Mouse (Mus musculus): ENCODE measurements at regions not wholly inside any gene's neighbourhood (a gene's known extent, or its start where the extent isn't known, plus 50 kb on each side); places are given as distances from the start of the nearest gene placed in this dataset.
"Not testable (repeated sequence)": the region's sequence is repeated elsewhere in the genome, so short reads cannot be mapped to it uniquely, and the experiment has no call there.

DNA sequence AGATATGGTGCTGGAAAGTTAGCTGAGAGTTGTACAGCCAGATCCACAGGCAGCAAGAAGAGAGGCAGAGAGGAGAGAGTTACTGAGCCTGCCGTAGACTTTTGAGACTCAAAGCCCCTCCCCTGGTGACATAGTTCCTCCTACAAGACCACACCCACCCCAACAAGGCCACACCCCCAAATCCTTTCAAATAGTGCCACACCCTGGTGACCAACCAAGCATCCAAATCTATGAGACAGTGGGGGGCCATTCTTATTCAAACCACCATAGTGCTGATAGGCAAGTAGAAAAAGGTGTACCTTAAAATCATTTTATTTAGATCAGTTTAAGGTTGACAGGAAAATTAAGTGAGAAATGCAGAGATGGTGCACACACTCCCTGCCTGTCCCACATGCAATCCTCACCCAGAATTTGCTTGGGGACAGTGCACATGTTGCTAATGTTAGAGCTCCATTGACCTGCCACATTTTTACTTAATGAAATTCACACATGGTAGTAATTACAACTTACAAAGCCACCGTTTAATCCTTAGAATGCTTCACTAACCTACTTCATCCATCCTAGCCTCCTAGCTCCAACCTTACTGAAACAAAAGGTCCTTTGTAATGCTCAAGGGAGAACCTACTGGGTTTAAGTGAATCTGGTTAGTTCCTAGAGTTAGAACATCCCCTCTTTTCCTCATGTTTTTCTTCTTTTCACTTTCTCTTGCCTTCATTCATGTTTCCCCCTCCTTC, 86.5 kb downstream of the Phlda1 start:
- no peak for DNase-seq (ENCODE audit: extremely low read depth, low read depth, low spot score)

DNA sequence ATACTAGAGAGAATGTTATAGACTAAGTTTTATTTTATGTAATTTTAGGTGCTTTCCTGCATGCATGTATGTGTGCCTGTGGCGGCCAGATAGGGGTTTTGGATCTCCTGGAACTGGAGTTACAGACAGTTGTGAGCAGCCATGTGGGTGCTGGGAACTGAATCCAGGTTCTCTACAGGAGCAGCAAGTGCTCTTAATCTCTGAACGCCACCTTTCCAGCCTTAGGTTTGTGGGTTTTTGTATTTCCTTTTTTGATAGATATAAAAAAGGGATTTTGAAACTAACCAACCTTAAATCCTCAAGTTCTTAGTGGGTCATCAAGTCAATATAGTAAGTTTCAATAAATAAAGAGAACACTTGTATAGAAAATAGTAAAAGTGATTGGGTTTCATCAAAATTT, 87.2 kb downstream of the Phlda1 start:
- no peak for DNase-seq (ENCODE audit: extremely low read depth, low read depth, low spot score)

DNA sequence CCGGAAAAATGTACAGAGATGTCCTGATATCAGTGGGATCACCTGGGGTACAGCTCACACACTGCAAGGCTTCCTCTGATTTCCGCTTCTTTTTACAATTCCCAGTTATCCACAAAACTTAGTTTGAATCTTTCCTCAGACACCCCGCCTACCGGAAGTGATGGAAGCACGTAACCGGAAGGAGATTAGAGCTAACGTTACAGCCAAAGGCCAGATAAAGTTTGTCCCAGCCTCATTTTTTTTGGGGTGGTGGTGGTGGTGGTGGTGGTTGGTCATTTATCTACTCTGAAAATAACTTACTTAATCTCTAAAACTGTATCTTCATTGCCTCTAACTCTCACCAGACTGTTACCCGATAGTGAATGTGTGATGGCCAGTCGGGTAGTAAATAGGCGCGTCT, 88.1 kb downstream of the Phlda1 start:
- DNase-seq (ENCODE audit: extremely low read depth, low read depth, low spot score) = no peak

DNA sequence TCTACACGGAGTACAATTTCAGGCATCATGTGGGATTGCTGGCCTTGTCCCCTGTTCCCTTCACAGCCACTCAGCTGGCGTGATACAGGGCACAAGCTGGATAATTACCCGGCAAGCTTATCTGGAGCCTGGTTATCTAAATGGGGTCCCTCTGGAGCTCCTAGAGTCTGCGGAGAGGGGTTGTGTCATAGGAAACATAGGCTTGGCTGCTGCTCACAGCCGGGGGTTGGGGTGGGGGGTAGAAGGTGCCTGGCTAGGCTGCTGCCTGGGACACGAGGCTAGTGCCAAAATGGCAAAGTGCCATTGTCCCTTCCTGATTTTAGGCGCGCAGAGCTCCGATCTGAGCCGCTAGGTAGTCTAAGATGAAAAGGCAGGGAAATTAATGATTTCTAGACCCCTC, 88.6 kb downstream of the Phlda1 start:
- no peak for DNase-seq (ENCODE audit: extremely low read depth, low read depth, low spot score)

DNA sequence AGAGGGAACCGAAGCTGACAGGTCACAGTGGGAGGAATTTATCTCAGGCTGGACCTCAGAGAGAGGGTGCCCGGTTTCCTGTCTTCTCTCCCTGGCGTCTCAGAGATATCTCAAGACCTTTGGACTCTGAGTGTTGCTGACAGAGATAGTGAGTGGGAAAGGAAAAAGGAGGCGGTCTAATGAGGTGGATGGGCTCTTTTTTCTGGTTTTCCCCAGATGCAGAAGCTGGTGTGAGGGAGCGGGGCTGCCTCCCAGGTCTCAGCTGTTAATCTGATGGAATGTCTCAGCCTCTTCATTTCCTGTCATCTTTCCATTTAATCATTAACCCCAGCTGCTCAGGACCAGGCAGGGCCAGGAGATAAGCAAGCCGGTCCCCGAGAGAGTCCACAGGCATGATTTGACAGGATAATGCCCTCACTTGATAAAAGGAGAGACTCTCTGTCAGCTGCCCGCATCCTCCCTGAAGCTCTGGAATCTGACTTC, 89.5 kb downstream of the Phlda1 start:
- no peak for DNase-seq (ENCODE audit: extremely low read depth, low read depth, low spot score)

DNA sequence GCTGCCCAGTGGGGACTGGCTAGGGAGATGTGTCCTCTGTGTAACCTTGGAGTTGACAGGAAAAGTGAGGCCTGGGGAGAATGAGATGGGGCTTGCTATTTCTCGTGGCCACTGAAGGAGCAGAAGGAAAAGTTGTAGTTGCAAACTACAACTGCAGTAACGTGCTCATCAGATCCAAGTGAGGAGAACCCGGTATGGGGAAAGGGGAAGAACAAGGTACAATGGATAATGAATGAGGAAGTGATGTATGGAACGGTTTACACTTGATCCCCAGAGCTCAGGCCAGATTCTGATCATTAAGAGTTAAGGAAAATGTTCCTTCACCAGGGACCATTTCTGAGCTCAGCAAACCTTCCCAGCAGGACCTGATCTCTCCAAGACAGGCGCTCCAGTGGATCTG, 92.6 kb downstream of the Phlda1 start:
- no peak for DNase-seq (ENCODE audit: extremely low read depth, low read depth, low spot score)

DNA sequence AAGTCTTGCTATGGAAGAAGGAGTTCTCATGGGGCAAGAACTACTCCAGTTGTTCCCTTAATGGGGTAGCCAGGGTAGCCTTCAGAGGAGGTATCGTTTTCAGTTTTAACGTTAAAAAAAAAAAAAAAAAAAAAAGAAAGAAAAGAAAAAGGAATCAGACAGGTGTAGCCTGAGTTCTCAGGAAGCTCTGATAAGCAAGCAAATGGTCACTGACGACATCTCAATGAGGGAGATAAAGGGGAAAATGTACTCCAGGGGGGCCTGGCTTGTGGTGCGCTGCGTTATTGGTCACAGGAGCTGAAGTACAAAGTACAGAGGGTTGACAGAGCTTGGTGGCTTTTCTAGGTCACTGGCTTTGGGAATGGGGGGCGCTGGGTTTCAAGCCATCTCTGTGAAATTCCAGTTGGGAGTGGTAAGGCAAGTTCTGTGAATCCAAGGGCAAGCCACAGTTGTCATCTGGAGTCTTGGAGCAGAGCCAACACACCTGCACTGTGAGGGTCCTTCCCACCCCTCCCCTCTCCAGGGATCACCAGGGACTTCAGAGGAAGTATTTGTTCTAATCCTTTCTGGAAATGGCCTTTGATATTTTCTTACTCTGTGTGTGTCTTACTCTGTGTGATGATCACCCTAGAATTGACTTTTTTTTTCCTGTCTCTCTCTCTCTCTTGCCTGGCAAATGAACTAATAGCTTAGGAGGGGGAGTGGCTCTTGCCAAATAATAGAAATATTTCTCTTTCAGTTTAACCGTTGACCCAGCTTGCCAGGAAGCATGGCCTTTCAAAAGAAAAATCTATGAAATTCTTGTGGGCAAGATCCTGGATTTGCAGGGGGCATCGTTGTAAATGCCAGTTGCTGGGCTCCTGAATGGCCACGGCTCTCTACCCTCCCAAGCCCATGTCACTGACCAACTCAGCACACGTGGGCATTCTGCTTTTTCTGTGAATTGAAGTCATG, 93.5 kb downstream of the Phlda1 start:
- DNase-seq (ENCODE audit: extremely low read depth, low read depth, low spot score) = no peak

DNA sequence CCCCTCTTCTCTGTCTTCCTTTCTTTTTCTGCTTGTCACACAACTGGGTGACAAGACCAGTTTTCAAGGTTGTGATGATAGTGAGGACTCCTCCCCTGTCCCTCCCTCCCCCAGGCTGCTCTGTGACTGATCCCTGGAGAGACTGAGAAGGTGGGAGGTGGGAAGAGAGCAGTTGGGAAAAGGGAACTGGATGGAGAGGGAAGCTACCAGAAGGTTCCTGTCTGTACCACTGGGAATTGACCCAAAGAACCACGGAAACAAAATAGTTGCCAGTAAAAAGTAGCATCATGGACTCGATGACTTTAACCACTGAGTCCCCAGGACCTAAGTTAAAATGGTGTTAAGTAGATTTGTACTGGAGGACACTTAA, 94.2 kb downstream of the Phlda1 start:
- no peak for DNase-seq (ENCODE audit: extremely low read depth, low read depth, low spot score)

DNA sequence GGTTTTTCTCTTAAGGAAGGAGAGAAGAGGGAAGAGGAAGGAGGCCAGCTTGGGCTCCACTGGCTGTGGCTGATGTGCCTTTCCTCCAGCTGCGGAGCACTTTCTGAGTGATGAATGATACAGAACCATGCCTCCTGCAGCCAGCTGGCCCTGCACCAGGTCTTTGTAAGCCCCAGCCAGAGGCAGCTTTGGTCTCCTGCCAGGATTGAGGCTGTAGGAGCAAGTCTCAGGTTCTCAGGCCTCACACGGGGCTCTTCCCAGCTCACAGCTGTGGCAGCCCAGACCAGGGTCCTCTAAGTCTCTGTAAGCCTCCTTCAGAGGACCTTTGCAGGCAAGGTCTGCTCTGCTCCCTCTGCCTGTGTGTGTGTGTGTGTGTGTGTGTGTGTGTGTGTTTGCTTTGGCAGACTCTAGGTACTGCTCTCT, 94.6 kb downstream of the Phlda1 start:
- no peak for DNase-seq (ENCODE audit: extremely low read depth, low read depth, low spot score)

DNA sequence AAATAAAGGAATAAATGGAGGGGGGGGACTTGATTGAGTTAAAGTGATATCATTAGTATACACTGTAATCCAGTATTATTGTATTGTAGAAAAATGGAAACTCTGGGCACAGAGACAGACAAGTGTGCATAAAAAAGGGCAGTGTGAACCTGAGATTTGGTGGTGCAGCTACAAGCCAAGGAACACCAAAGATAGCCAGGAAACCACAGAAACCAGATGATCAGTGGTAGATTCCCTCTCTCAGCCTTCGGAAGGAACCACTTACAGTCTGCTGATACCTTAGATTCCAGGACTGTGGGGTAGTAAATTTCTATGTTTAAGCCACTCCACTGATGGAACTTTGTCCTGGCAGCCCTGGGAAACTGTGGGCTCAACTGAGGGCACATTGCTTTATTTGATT, 97.1 kb downstream of the Phlda1 start:
- no peak for DNase-seq (ENCODE audit: extremely low read depth, low read depth, low spot score)

GRCm38 (mm10) chr10:111607381-111607780, 101.3 kb downstream of the Phlda1 start:
- DNase-seq (ENCODE audit: extremely low read depth, low read depth, low spot score) = not testable (repeated sequence)

GRCm38 (mm10) chr10:111608385-111609093, 102.5 kb downstream of the Phlda1 start:
- no peak for DNase-seq (ENCODE audit: extremely low read depth, low read depth, low spot score)

- DNase-seq (ENCODE audit: extremely low read depth, low read depth, low spot score) = no peak
These were observed 103.8 kb downstream of the Phlda1 start for GRCm38 (mm10) chr10:111609889-111610288.

GRCm38 (mm10) chr10:111619627-111620270, 113.7 kb downstream of the Phlda1 start:
- no peak for DNase-seq (ENCODE audit: extremely low read depth, low read depth, low spot score)

GRCm38 (mm10) chr10:111620927-111621676, 115.0 kb downstream of the Phlda1 start:
- DNase-seq (ENCODE audit: extremely low read depth, low read depth, low spot score) = no peak

DNA sequence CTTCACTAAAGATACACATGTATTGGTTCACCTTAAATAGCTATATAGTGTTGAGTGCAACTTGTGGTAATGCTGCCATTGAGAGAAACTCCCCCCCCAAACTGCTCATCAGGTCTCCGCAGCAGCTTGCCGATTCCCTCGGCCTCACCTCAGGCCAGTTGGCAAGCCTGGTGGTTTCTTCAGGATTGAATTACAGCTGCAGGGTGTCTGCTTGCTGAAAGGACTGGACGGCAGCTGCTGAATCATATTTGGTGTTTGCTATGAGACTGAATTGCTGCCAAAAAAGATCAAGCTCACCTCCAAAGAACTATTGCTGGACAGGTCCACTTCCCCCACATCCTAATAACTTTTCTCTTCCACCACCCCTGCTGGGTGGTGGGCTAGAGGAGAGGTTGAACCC, 116.7 kb downstream of the Phlda1 start:
- no peak for DNase-seq (ENCODE audit: extremely low read depth, low read depth, low spot score)

DNA sequence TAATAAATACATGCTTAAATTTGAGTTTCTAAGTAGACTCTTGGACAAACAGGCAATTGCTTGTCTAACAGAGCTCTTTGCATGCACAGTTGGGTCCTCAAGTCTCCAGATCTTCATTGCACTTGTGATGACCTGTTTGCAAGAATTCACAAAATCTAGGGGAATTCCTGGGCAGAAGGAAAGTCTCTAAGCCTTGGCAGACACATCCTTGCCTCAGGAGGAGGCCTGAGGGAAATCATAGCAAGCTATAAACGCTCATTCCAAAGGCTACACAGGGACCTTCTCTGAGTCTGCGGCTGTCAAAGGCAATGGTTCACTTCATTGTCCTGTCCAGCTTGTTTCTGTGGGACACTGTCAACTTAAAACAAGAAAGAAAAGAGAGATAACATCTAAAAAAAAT, 117.9 kb downstream of the Phlda1 start:
- DNase-seq (ENCODE audit: extremely low read depth, low read depth, low spot score) = no peak

DNA sequence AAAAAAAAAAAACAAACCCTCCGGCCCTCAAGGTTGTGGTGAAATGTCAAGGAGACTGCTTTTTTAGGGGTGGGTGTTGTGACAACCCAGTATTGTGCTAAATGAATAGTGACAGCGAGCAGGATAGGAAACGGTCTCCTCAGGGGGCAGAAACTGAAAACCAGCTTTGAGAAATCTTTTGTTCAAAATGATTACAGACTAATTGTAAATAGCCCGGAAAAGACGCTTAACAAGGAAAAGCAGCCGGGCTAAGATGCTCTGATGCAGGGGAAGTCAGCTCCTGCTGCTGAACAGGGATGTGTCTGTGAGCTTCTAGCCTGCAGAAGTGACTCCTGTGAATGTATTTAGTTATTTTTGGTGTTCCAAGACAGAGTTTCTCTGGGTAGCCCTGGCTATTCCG, 118.5 kb downstream of the Phlda1 start:
- DNase-seq (ENCODE audit: extremely low read depth, low read depth, low spot score) = no peak

GRCm38 (mm10) chr10:111625573-111625972, 119.5 kb downstream of the Phlda1 start:
- DNase-seq (ENCODE audit: extremely low read depth, low read depth, low spot score) = no peak

GRCm38 (mm10) chr10:111626009-111626408, 119.9 kb downstream of the Phlda1 start:
- DNase-seq (ENCODE audit: extremely low read depth, low read depth, low spot score) = no peak

Measured in fat pad, adult 2 months (tissue).